In genomic region chr5:100085097-100085496, GRCm38 (mm10) we compare ENCODE assay signal across 9 mouse cellular contexts. TPM values are rescaled to one million over a fixed set of nuclear protein-coding genes. Genes with fewer than 3 reads are reported as not detected.
DNase-seq lines count a peak whose midpoint lies in the region; TF ChIP-seq lines count a peak whose summit lies in the region.
"Had no signal": no experiment of that assay in that cellular context is flagged by ENCODE, and none has a peak within 500 bp of the region (broad histone marks: within the 10 kb centered on the region; RNA-seq: fewer than 3 reads in every experiment).

No protein-coding gene starts in this region.

- H3K27me3 ChIP-seq in MEL (ENCODE audit: control insufficient read depth in 1 of 2, insufficient read depth in 2 of 2, low read length in 2 of 2) = no peaks in the 10 kb centered on the region; a peak in 1 of 4 replicates

- 0 out of 4 replicates have a peak, but pooled peaks cover 0 to 2% of the 10 kb centered on the region in 2 experiments for H3K36me3 ChIP-seq in MEL (ENCODE audit: control insufficient read depth in 1 of 2, insufficient read depth in 2 of 2, low read length in 2 of 2)

- no peak overlapping the region for H3K27ac ChIP-seq in MEL (ENCODE audit: control insufficient read depth, low read depth, low read length)
- H3K27ac ChIP-seq: liver, embryonic 14.5 days had no signal

- TF ChIP-seq RAD21 in MEL (IDR thresholded peaks at IDR 0.05; ENCODE audit: low read depth, low read length) = no peak

- no peak overlapping the region for H3K9ac ChIP-seq in MEL (ENCODE audit: control insufficient read depth, low read depth, low read length, poor library complexity, severe bottlenecking)
- H3K9ac ChIP-seq: liver, embryonic 14.5 days had no signal

- H3K4me1 ChIP-seq in MEL (ENCODE audit: control insufficient read depth in 1 of 2, insufficient read depth in 2 of 2, low read length in 2 of 2) = peaks cover 0 to 3% of the 10 kb centered on the region in 2 experiments; a peak in 2 of 4 replicates

- H3K9me3 ChIP-seq in MEL (replicated peaks; ENCODE audit: insufficient read depth, low read length) = no peaks in the 10 kb centered on the region

- no peak for TF ChIP-seq POLR2A in MEL (IDR thresholded peaks at IDR 0.05; ENCODE audit: control insufficient read depth in 1 of 2, insufficient read depth in 1 of 2, low read depth in 1 of 2, low read length in 2 of 2, poor library complexity in 1 of 2)

- TF ChIP-seq CTCF in MEL (IDR thresholded peaks at IDR 0.05 in 2 of 3, conservative IDR thresholded peaks at IDR 0.05 in 1 of 3; ENCODE audit: control insufficient read depth in 1 of 3, insufficient read depth in 1 of 3, low read depth in 2 of 3, low read length in 3 of 3, poor library complexity in 1 of 3, severe bottlenecking in 1 of 3) = no peak

- H3K79me2 ChIP-seq in MEL (ENCODE audit: control insufficient read depth, insufficient read depth, low read length, poor library complexity) = no peaks in the 10 kb centered on the region

- peak; percentile 70 to 71 for DNase-seq in cerebellum, postnatal 10 days
- no peak for DNase-seq in cerebellum, postnatal 4 days (ENCODE audit: low spot score in 2 of 2)
- peak; percentile 39 for DNase-seq in kidney, postnatal 14 days
- no peak for DNase-seq in kidney, adult 8-10 months
- peak; percentile 49 for DNase-seq in MEL (ENCODE audit: low read depth, low spot score)
- DNase-seq in forelimb bud, embryonic 11.5 days (ENCODE audit: low read depth, low spot score) = peak; percentile 8
- no peak for DNase-seq in frontal cortex, postnatal 14 days (ENCODE audit: low spot score in 2 of 2)
- no peak for DNase-seq in thymus, postnatal 0 days (ENCODE audit: low spot score)

- H3K4me3 ChIP-seq in MEL (ENCODE audit: control insufficient read depth in 1 of 2, insufficient read depth in 1 of 2, low read depth in 2 of 2, low read length in 2 of 2) = no peak overlapping the region

- no peak for TF ChIP-seq EP300 in MEL (IDR thresholded peaks at IDR 0.05; ENCODE audit: low read depth in 1 of 2, low read length in 2 of 2)

TF ChIP-seq in MEL, 35 proteins besides CTCF, POLR2A, EP300 and RAD21:
- no peak for TF ChIP-seq JUND (IDR thresholded peaks at IDR 0.05; ENCODE audit: low read depth, low read length)
- TF ChIP-seq MXI1 (IDR thresholded peaks at IDR 0.05; ENCODE audit: low read depth, low read length) = no peak
- no peak for TF ChIP-seq UBTF (IDR thresholded peaks at IDR 0.05; ENCODE audit: borderline replicate concordance, insufficient read depth, low read depth, low read length)
- no peak for TF ChIP-seq MEF2A (IDR thresholded peaks at IDR 0.05; ENCODE audit: extremely low read depth, insufficient replicate concordance, low read depth, low read length, poor library complexity, severe bottlenecking)
- no peak for TF ChIP-seq BHLHE40 (IDR thresholded peaks at IDR 0.05; ENCODE audit: borderline replicate concordance, low read depth, low read length)
- TF ChIP-seq NRF1 (IDR thresholded peaks at IDR 0.05; ENCODE audit: insufficient read depth, low read depth, low read length, poor library complexity, severe bottlenecking) = no peak
- TF ChIP-seq TCF12 (IDR thresholded peaks at IDR 0.05; ENCODE audit: low read depth, low read length) = no peak
- TF ChIP-seq CHD2 (IDR thresholded peaks at IDR 0.05; ENCODE audit: low read length) = no peak
- no peak for TF ChIP-seq E2F4 (IDR thresholded peaks at IDR 0.05; ENCODE audit: borderline replicate concordance, low read depth, low read length)
- no peak for TF ChIP-seq MYC (IDR thresholded peaks at IDR 0.05; ENCODE audit: low read depth, low read length)
- no peak for TF ChIP-seq ELF1 (IDR thresholded peaks at IDR 0.05; ENCODE audit: low read depth, low read length)
- TF ChIP-seq MAZ (IDR thresholded peaks at IDR 0.05; ENCODE audit: low read depth, low read length) = no peak
- no peak for TF ChIP-seq TAL1 (IDR thresholded peaks at IDR 0.05; ENCODE audit: low read length)
- no peak for TF ChIP-seq GATA1 (IDR thresholded peaks at IDR 0.05; ENCODE audit: low read depth, low read length)
- TF ChIP-seq GABPA (IDR thresholded peaks at IDR 0.05; ENCODE audit: low read depth, low read length) = no peak
- TF ChIP-seq USF2 (IDR thresholded peaks at IDR 0.05; ENCODE audit: borderline replicate concordance in 1 of 2, insufficient read depth in 1 of 2, low read depth in 1 of 2, low read length in 2 of 2) = no peak
- TF ChIP-seq MYB (IDR thresholded peaks at IDR 0.05; ENCODE audit: low read depth, low read length) = no peak
- TF ChIP-seq TBP (IDR thresholded peaks at IDR 0.05; ENCODE audit: low read depth, low read length) = no peak
- no peak for TF ChIP-seq ZC3H11A (IDR thresholded peaks at IDR 0.05; ENCODE audit: low read depth, low read length)

RNA-seq across cellular contexts. Expression of gene Enoph1, which starts 45.3 kb away (rescaled TPM):
- 78.7 and 83.3 TPM in 2 replicates for total RNA-seq in MEL (2012; rRNA removed)
- polyA plus RNA-seq in MEL (2012; ENCODE audit: insufficient read depth in 1 of 2, insufficient read length in 2 of 2, low read depth in 1 of 2, low replicate concordance in 2 of 2, missing spikeins in 1 of 2) = 10 to 100 TPM in 1 of 2 experiments, not detected in 1; 89.0 TPM
- 33.9 and 35.1 TPM in 2 replicates for polyA plus RNA-seq in thymus, postnatal 0 days (2015; fragmentation: Nextera tagmentation; extraction: Ambion mirVana)

RNA-seq across cellular contexts. Expression of gene Hnrnpdl, which starts 45.6 kb away (rescaled TPM):
- total RNA-seq in MEL (2012; rRNA removed) = 140 and 153 TPM in 2 replicates
- 100 to 1,000 TPM in 1 of 2 experiments, not detected in 1; 239 TPM for polyA plus RNA-seq in MEL (2012; ENCODE audit: insufficient read depth in 1 of 2, insufficient read length in 2 of 2, low read depth in 1 of 2, low replicate concordance in 2 of 2, missing spikeins in 1 of 2)
- polyA plus RNA-seq in thymus, postnatal 0 days (2015; fragmentation: Nextera tagmentation; extraction: Ambion mirVana) = 101 and 125 TPM in 2 replicates

Comparison
In these comparisons a context has a peak if more than half of its experiments do, and no peak if none do; other contexts are left out.
1. DNase-seq: peak in cerebellum, postnatal 10 days (2 of 2), kidney, postnatal 14 days (single experiment), MEL (single experiment) and forelimb bud, embryonic 11.5 days (single experiment); none in cerebellum, postnatal 4 days (0 of 2), kidney, adult 8-10 months (0 of 2), frontal cortex, postnatal 14 days (0 of 2) and thymus, postnatal 0 days (single experiment).